Mouse (Mus musculus): ENCODE data around the gene Ncor2.
A peak's percentile ranks its signal among the peaks of the same experiment; 100 is the strongest.

Gene Ncor2

DNA sequence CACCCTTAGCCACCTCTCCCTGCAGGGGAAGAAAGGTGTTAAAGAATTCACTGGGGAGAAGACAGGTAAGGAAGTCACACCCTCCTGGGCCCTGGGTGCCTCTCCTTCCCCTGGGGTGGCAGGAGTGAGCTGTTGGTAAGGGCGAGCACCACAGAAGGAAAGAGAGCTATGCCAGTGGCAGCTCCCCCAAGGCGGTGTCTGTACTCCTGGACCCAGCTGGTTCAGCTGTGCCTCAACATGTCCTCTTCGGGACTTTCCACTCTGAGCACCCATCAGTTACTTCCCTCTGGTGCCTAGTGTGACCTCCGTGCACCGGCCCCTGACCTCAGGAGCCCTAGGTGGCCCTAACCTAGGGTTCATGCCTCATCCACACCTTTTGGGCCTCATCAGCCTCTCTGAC, 31.9 kb downstream of the Ncor2 start:
- no peak for DNase-seq

DNA sequence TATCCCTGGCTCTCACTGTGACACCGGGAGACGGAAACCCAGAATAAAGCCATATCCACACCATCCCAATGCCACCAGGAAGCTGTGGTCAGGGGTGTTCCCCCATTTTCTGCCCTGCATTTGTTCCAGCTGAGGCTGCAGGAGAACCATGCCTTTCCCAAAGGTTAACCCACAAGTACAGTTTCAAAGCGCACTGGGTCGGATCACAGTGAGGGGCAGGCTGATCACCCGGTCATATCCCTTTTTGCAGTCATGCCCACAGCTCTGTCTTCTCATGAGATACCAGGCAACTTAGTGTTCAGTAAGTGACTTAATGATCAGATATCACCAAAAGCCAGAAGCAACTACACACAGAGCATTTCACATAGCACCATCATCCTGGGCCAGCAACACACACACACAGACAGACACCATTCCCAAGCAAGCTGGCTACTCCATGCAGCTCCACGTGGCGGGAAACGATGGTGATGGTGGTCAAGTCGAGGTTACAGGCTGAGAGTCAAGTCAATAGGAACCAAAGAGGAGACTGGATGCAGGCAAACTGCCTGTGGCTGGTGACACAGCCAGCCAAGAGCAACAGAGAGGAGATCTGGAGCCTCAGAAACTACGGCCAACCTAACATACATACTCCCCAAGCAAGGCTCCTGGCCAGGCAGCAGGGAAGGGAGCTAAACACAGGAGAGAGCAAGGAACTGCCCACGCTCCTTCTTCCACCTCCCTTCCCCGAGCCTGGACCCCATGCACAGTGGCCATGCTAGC, 35.7 kb downstream of the Ncor2 start:
- DNase-seq = peak in 1 of 2 experiments; percentile 67

DNA sequence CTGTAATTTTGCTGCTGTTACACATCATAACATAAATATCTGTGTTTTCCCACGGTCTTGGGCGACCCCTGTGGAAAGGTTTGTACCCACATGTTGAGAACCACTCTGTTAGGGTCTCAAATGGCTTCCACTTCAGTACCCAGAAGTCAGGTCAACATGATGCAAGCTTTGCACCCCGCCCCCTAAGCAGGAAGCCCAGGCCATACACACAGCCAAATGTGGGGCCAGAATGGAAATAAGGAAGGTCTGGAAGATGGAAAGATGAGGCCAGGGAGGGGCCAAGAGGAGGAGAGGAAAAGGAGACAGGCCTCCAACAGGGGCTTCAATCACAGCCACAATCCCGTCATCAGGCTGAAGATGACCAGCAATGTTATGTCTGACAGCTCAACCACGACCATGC, 37.1 kb downstream of the Ncor2 start:
- peak in 1 of 2 experiments; percentile 46 for DNase-seq

DNA sequence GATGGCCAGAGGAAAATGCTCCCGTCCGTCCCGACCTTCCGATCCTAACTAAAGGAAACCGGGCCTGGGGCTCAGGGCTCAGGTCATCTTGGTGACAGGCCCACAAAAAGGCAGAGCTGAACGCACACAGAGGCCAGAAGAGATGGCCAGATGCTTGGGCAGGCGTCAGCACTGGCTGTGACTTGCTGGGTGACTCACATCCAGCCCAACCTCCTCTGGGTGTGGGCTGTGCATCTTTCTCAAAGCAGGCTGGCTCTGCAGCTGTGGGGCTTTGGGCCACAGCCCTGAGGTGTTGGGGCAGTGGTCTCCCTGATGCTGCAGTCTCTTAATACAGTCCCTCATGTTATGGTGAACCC, 37.5 kb downstream of the Ncor2 start:
- DNase-seq = no peak

GRCm38 (mm10) chr5:125140832-125141524, 38.0 kb downstream of the Ncor2 start:
- peak; percentile 100 for DNase-seq

DNA sequence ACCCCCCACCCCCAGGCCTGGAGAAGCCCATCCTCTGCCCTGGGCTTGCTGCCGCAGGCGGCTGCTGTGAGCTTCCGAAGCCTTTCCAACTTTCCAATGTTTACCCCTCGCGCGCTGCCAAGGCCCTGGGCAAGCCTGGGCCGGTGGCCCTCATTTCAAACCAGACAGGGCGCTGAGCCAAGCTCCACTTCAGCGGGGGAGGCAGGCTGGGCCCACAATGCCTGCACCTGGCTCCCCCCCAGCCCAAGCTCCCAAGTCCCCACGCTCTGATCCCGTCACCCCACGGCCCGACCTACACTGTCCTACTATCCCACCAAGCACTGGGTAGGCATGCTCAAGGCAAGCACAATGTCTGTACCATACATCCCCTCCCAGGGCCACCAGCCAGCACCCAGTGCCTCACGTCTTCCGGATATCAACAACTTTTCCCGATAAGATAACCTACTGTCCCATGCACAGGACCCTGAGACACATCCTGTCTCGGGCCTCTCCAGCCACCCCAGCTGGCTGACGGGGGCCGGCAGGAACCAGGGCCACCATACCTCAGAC, 38.8 kb downstream of the Ncor2 start:
- peak; percentile 96 for DNase-seq

DNA sequence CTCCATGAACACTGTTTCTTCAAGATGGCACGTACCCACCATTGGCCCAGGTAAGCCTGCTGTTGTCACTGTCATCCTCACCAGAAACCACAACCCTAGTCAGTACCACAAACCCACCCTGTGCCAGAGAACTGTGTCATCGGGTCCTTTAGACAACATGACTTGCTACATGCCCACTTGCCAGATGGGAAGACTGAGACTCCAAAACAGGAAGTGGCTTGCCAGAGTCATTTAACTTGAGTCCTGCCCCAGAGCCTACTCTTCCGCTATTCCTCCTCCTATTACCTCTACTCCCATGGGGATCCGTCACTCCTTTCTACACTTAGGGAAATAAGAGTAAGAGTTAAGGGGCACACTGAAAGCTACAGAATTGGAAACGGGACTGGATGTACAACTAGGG, 39.4 kb downstream of the Ncor2 start:
- no peak for DNase-seq

GRCm38 (mm10) chr5:125138841-125139430, 40.1 kb downstream of the Ncor2 start:
- no peak for DNase-seq

GRCm38 (mm10) chr5:125137672-125138285, 41.2 kb downstream of the Ncor2 start:
- DNase-seq = no peak

DNA sequence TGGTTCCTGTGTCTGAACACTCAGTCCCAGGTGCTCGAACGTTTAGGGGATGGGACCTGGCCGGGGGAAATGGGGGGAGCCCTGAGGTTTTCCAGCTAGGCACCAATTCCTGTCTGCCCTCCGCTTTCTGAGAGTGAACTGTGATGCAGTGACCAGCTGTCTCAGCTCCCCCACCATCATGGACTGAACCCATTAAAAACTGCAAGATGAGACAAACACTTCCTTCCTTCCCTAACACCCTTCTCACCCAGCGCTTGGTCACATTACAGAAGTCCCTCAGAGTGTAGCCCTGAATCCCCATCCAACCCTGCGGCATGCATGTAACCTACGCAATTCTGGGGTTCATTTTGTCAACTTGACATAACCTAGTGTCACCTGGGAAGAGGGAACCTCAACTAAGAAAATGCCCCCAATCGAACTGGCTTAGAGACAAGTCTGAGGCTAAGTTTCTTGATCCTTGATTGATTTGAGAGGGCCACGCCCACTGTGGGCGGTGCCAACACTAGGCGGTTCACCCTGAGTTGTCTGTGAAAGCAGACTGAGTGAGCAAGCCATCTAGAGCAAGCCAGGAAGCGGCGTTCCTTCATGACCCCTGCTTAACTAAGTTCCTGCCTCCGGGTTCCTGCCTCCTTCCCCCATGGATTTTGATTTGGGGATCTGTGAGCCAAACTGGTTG, 41.9 kb downstream of the Ncor2 start:
- DNase-seq = no peak

- DNase-seq = peak in 1 of 2 experiments; percentile 65
These were observed 42.6 kb downstream of the Ncor2 start for GRCm38 (mm10) chr5:125136296-125136995.

DNA sequence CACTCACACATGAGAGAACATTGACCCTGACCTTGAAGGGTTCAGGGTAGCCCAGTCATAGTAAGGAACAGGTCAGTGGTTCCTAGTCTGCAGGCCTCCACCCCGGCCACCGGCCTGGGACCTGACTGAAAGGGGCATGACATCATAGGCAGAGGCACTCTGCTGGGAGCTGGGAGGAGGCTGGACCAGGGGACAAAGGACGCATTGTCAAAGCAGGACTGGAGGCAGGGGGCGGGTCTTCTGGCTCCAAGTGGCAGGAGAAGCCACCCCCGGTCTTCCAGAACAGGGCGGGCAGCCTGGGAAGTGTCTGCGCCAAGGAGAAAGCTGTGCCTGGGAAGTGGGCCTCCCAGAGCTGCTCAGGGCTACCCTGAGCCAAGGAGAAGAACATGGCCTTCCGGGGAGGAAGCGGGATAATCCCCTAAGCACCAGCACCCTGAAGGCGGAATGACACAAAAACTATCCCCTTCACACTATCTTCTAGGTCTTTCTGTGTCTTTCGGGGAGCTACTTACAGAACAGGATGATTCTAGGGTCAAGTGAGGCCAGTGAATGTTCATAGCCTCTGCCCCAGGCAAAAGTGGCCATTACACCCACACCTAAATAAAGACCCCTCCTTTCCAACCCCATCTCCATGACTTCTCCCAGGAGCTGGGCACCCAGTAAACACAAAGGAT, 44.1 kb downstream of the Ncor2 start:
- peak in 1 of 2 experiments; percentile 61 for DNase-seq

DNA sequence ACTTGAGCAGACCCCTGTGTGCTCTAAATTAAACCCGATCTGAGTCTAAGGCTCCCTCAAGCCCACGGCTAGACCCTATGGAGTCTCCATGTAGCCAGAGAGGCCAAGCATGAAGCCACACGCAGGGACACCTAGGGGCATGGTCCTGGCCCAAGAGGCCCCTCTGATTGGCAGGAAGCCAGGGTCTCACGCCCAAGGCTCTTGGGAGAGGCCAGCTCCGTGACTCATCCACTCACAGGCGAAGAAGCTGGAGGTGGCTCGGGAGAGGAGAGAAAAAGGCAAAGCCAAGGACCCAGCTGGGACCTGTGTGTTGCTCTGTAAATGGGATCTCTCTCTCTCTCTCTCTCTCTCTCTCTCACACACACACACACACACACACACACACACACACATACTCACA, 44.6 kb downstream of the Ncor2 start:
- DNase-seq = peak in 1 of 2 experiments; percentile 73

DNA sequence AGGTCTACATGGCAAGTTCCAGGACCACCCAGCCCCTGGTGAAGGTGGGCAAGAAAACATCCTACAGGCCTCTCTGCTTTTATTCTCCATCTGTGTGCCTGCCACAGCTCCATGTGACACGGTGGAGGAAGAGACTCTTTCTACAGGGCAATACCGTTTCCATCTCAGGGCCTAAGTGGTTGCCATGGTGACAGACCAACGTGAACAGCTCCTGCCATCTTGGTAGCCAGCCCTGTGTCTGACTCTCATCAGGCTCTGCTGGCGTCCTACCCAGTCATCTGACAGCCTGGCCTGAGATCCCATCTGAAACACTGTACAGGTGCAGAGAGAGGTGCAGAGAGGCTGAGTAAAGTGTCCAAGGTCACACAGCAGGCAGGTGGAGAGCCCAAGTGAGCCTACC, 45.4 kb downstream of the Ncor2 start:
- peak; percentile 79 to 83 for DNase-seq

GRCm38 (mm10) chr5:125132566-125133260, 46.3 kb downstream of the Ncor2 start:
- DNase-seq = no peak

DNA sequence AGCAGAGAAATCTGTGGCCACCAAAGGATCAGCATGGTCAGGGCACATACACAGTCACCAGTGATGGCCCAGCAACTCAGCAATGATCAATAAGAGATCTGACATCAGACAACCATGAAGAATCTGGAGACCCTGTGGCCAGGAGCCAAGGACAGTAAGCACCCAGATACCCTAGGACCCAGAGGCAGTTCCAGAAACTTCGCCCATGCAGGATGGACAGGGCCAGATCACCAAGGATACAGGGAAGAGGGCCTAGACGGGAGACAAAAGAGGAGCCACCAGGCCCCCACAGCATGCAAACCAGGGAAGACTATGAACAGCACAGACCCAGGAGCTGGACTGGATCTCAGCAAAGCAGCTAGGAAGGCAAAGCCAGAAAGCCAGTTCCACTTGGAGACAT, 47.0 kb downstream of the Ncor2 start:
- DNase-seq = no peak

GRCm38 (mm10) chr5:125130406-125130805, 48.6 kb downstream of the Ncor2 start:
- DNase-seq = no peak

DNA sequence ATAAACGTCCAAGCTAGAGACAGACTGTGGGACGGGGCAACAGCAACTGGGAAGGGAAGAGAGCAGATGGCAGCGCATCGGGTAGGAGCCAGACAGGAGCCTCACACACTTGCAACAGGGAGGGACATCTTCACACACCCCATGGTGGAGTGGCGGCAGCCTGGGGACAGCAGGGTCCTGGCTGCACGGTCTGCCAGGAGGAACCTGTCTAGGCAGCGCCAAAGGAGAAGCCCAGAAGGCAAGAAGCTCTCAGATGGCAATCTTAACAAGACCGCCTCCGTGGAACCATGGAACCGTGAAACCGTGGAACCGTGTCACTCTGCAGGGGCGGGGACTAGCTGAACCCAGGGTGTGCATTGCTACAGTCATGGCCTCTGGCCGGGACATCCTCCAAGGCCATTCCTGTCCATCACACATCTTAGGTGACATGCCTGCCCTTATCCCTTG, 50.1 kb downstream of the Ncor2 start:
- DNase-seq = peak; percentile 88 to 90

DNA sequence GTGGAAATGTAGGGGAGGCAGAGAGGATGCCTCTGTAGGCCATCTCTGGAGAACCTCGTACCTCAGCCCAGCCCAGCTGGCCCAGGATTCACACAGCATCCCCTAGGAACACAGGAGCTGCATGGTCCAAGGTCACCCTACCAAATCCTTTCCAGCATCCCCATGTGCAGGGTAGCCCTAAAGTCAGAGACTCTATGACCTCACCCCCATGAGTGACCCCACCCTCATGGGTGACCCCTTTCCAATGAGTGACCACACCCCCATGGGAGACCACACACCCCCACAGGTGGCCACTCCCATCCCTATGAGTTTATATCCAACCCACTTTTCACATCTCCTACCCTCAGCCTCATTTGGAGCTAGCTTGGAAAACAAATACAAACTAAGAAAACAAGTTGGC, 51.1 kb downstream of the Ncor2 start:
- DNase-seq = no peak

GRCm38 (mm10) chr5:125127426-125127825, 51.6 kb downstream of the Ncor2 start:
- DNase-seq = no peak
